Mouse (Mus musculus) yolk sac, embryonic 10.5 days (tissue): ENCODE measurements around the gene Slc17a8.

Source experiments
- DNase-seq: peaks from one replicate; pipeline ENCODE4 v3.0.0-alpha.2; 2017; ENCODE audit warnings: low spot score

The Slc17a8 gene

DNA sequence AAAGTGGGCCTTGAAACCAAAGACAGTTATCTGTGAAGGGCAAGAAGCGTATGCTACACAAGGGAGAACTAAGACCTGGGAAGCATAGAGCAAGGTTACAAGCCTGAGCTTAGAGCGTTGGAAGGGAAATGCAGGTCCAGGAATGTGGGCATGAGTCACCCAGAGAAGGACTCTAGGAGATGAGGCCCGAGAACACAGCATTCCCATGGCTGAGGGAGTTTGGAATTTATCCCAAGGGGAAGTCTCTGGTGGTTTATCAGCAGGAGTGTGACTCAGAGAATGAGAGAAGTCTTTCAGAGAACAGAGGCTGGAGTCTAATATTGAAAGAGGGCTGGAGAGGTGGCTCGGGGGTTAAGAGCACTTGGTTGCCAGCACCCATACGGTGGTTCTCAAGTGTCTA, 94.0 kb downstream of the Slc17a8 start:
- peak; percentile 35 for DNase-seq

DNA sequence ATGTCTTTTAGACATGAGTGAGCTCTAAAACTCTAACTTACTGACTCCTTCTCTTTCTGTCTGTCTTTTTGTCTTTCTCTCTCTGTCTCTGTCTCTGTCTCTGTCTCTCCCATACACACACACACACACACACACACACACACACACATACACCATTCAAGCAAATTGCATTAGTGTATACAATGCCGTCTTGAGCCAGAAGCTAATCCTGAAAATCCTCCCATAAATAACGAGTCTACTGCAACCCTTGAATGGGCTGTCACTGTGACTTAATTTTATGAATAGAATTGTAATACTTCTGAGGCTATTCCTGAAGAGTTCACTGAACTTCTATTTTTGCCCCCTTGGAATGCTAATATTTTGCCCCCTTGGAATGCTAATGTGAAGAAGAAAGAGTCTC, 95.2 kb downstream of the Slc17a8 start:
- no peak for DNase-seq
